Mouse (Mus musculus) mouse trophoblast stem cell (cell line): ENCODE data around the gene Gm7030.
"Not testable (repeated sequence)": the region's sequence is repeated elsewhere in the genome, so short reads cannot be mapped to it uniquely, and the experiment has no call there.

Source experiments
- in situ Hi-C, 2 experiments: fragments of 300-500 bp; cut with MseI, MboI; formaldehyde crosslinking; loops; 2 replicates in 1 of 2; 3 replicates in 1 of 2; pipeline ENCODE4 v1.15.1; 2025

Gm7030 gene

DNA sequence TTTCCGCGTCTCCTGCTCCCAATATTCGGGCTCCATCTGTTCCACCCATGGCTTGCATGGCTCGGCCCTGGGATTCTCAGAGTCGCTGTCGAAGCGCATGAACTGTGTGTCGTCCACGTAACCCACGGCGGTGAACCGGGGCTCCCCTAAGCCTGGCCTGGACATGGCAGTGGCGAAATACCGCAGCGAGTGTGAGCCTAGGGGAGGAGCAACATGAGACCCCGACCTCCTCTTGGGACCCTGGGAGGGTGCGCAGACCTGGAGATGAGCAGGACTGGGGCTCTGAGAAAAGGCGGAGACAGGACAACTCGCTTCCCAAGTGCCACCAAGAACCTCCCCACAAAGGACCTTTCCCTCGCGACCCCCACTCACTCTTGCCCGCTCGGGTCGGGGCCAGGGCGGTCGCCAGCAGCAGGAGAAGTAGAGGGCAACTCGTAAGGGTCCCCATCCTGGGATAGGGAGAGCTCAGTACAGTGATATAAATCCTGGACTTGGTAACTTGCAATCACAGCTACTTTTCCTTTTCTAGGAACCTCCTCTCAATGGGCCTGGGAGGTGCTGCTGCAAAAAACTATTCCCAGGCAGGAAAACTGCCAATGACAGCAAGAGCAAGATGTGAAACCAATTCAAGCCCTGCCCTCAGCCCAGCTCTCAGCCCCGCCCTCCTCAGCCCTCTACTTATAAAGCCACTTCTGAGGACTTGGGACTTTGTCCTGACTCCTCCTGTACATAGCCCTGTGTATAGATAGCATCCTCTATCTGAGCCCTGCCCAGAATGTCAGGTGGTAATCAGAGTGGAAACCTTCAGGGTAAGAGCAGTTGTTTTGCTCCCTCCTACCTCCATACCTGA, at the start of gene Gm7030:
Gene Gm7030, minus strand, starts transcription at position 458 of the 850 bp plus-strand sequence.
- in situ Hi-C loops = not testable (repeated sequence)

DNA sequence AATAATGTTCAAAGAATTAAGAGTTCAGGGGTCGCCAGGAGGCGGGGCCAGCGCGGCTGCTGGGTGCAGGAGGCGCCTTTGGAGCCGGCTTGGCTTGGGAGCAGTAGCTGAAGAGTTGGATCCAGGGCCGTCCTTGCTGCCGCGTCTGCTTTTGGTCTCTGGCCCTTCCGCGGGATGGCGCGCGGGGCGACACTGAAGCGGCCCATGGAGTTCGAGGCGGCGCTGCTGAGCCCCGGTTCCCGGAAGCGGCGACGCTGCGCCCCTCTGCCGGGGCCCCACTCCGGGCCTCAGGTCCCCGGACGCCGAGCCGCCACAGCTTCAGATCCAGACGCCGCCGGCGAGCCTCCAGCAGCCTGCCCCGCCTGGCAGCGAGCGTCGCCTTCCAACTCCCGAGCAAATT, 49.7 kb upstream of the Gm7030 start:
- in situ Hi-C loops = not testable (repeated sequence)

DNA sequence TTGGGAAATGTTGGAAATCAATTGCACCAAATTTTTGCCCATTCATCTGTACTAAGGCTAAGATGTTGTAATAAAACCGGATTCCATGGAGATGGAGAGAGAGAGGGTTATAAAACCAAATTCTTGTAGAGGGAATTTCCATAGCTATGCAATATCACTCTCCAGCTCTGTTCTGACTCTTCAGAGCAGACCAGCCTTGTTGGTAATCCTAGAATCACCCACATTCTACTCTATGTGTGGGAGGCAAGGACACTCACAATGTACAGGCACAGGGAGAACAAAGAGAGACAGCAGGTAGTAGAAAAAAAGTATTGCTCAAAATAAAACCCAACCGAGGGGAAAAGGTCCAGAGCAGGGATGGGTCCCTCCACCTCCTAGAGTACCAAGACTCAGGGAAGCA, 46.9 kb upstream of the Gm7030 start:
- in situ Hi-C loops = not testable (repeated sequence)

DNA sequence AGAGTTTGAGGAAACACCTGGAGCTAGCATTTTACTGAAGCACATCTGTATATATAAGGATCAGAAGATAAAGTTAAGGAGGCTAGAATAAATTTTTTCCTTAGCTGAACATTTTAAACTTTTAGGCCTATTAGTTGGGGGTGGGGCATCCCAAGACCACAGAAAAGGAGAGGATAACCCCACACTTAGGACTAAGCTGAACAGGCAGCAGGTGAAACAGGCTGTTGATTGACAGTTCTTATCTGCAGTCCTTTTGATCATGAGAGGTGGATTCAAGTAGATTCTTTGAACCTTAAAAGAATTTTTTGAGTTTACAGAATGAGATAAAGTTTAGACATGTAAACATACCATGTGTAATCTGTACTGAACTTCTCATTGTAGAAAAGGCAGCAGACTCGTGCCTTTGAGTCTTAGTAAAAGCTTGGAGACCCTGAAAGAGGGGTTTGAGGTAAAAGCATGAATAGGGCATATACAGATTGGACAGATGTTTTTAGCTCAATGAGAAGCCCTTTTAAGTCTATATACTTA, 41.1 kb upstream of the Gm7030 start:
- in situ Hi-C loops = no loop called here

DNA sequence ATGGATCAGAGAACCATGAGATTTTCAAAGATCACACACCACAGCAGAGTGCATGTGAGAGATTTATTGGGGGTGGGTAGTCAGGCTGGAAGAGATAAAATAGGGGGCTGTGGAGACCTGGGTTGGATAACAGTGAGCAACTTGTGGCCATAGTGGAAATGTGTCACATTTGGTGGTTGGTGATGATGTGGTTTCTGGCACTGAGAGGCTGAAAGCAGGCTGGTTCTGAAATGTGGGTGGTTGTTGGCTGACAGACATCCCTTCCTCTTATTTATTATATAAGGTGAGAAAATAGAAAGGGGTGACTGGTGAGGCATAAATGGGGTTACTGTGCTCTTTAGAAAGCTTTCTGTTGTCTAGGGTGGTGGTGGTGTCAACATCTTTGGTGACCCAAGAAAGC, 40.5 kb upstream of the Gm7030 start:
- in situ Hi-C loops = no loop called here

DNA sequence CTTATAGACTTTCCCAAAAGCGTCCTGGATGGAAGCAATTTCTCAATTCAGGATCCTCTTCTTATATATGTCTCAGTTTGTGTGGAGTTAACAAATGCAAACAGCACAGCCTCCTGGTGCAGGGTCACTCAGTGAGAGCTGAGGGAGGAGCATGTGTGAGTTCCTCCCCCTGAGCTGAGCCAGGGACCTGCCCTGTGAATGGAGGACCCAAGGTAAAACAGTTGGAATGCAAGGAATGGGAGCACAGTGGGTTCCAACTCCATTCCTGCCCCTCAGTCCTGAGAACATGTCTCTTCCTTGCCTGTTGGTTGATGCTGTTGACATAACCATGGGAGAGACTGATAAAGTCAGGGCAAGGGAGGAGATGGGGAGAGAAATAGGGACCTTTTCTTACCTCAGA, 39.9 kb upstream of the Gm7030 start:
- in situ Hi-C loops = not testable (repeated sequence)

DNA sequence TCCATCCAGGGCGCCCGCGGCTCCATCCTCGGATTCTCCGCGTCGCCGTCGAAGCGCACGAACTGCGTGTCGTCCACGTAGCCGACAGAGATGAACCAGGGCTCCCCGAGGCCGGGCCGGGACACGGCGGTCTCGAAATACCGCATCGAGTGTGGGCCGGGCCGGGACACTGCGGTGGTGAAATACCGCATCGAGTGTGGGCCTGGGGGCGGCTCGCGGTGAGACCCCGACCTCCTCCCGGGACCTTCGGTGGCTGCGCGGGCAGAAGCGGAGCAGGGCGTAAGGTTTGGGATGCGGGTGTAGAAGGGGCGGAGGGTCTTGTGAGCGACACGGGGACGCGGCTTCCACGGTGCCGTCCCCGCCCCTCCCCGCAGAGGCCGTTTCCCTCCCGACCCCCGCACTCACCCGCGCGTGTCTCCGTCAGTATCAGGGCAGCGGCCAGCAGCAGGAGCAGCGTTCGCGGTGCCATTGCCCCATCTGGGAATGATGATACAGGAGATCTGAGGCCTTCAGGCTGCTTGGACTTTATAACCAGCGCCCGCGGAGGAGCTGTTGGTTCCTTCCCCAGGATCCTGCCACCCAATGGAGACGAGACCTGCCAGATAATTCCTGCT, 38.9 kb upstream of the Gm7030 start, which contains the start of gene Gm8909:
Gene Gm8909, minus strand, starts transcription at position 499 of the 614 bp plus-strand sequence.
- in situ Hi-C loops = no loop called here

DNA sequence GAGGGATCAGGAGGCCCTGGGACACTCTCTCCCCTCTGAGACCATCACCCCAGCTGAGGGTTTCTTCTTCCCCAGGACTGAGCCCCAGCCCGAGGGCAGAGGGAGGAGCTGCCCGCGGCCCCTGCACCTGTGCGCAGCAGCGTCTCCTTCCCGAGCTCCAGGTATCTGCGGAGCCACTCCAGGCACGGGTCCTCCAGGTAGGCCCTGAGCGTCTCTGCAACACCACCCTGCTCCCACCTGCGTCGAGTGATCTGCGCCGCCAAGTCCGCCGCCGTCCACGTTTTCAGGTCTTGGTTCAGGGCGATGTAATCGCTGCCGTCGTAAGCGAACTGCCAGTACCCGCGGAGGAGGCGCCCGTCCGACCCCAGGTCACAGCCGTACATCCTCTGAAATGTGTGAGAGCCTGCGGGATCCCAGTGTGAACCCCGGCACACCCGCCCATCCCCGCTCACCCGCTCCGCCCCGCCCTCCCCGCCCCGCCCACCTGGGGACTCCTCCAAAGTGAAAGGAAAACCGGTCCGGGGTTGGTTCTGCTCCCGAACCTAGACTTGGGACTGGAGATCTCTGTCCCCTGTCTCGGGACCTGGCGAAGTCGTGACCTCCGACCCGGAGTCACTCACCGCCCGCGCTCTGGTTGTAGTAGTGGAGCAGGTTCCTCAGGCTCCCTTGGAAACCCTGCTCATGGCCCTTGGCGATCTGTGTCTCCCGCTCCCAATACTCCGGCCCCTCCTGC, 38.2 kb upstream of the Gm7030 start:
- in situ Hi-C loops = no loop called here

DNA sequence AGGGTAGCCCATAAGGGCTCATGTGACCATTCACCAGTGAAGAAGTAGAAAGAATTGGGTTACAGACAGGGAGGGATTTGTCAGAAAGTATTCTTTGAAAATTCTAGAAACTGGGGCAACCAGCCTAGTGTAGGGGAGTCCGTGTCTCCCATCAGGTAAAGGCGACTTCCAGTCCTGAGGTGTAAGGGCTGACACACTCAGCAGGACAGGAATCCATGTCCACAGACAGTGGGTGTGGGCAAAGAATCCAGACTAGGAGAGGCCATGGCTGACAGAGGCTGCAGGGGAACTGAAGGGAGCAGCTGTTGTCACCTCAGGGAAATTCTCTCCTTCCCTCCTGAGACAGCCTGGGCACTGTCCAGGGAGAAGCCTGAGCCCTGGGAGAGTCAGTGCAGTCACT, 37.7 kb upstream of the Gm7030 start:
- in situ Hi-C loops = not testable (repeated sequence)

DNA sequence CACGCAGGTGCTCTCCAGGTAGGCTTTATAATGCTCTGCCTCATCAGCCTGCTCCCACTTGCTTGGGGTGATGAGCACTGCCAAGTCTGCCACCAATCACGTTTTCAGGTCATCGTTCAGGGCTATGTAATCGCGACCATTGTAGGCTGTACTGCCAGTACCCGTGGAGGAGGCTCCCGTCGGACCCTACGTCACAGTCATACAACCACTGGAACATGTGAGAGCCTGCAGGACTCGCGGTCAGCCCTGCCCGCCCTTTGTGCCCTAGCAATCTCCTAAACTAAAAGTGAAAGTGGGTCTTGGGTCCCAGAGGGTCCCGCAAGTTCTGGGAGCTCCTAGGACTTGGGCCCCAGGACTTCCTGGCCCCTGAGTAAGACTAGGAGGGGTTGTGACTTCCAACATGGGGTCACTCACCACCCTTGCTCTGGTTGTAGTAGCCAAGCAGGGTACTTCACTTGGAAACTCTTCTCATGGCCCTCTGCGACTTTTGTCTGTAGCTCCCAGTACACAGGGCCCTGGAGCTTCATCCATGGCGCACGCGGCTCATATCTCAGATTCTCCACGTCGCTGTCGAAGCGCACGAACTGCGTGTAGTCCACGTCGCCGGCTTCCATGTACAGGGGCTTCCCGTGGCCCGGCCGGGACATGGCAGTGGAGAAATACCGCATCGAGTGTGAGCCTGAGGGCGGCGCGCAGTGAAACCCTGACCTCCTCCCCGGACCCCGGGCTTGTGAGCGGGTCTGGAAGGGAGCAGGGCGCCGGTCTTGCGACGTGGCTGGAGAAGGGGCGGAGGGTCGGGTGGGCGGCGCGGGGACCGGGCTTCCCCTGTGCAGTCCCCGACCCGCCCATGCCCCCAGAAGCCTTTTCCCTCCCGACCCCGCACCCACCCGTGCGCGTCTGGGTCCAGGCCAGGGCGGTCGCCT, 32.2 kb upstream of the Gm7030 start:
- in situ Hi-C loops = no loop called here

DNA sequence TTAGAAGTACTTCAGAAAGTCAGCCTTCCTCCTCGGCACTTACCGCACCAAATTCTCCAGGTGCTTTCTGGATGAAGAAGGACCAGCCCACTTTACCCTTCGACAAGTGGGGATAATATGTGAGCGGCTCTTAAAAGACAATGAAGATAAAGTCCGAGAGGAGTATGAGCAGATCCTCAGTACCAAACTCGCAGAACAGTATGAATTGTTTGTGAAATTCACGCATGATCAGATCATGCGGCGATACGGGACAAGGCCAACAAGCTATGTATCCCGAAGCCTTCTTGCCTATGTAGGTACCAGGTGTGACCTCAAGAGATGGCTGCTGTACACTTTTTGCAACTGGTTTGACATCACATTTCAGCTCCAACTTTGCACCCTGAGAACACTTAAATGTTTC, 29.0 kb upstream of the Gm7030 start:
- in situ Hi-C loops = not testable (repeated sequence)

DNA sequence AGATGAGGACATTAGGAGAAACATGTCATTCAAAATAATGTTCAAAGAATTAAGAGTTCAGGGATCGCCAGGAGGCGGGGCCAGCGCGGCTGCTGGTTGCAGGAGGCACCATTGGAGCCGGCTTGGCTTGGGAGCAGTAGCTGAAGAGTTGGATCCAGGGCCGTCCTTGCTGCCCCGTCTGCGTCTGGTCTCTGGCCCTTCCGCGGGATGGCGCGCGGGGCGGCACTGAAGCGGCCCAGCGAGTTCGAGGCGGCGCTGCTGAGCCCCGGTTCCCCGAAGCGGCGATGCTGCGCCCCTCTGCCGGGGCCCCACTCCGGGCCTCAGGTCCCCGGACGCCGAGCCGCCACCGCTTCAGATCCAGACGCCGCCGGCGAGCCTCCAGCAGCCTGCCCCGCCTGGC, 28.6 kb upstream of the Gm7030 start:
- in situ Hi-C loops = not testable (repeated sequence)

DNA sequence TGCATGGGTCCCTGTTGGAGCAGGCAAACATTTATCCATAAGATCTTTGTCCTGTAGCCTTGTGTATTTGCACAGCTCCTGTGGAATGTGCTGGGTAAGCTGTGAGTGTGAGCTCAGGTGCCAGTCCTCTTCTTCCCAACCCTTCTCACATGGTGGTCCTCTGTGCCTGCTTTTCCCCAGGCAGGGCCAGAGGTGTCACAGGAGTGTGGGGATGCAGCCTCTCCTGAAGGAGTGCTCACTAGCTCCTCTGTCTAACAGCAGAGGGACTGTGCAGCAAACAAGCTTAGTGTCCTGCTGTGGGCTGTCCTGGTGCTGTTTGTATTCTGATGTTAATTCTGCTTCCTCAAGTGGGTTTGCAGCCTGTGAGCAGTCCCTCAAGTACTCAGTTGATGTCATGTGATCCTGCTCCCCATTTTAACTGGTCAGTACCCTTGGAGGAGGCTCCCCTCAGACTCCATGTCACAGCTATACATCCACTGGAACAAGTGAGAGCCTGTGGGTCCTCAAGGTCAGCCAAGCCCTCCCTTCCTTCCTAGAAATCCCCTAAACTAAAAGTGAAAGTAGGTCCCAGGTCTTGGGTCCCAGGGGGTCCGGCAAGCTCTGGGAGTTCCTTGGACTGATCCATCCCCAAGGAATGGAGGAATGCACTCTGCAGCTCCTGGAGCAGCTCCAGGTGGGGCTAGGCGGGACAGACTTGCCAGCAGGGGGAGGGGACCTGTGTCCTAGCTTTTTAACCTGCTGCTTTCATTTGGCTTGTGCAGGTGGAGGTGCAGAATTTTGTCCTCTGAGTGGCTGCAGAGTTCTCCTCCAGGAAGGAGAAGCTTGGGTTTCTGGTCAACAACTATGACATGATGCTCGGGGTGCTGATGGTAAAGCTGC, 25.3 kb upstream of the Gm7030 start:
- in situ Hi-C loops = no loop called here

DNA sequence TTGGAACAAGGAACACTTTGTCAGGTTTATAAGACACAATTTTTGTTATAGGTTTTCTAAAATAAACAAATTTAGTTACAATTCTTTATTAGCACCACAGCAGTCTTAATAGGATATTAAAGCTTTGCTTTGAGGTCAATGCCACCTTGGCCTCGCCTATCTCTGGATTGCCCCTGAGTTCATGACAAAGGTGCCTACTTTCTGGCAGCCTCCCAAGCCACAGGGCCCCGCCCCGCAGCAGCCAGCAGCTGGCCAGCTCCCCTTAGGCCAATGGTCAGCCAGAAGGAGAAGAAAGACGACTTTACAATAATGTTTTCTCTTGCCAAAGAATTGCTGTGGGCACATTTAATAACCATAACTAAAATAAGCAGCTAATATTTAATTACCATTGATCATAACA, 22.0 kb upstream of the Gm7030 start:
- in situ Hi-C loops = not testable (repeated sequence)

DNA sequence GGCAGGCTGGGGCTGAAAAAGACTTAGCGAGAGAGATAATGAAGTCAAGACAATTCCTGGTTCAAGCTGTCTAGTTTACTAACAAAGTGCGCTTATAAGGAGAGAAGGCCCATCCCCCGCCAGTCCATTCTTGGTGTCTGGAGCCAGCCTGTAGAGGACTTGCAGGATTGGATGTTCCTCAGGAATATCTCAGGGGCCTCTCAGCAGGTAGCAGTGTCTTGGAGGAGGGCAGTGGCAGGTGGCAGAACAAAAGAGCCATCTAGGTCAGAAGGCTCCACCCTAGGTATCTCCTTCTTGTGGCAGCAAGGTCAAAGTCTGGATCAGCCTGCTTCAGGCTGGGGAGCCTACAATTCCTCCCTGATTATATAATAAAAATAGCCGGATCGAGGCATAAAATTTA, 19.2 kb upstream of the Gm7030 start:
- in situ Hi-C loops = not testable (repeated sequence)

DNA sequence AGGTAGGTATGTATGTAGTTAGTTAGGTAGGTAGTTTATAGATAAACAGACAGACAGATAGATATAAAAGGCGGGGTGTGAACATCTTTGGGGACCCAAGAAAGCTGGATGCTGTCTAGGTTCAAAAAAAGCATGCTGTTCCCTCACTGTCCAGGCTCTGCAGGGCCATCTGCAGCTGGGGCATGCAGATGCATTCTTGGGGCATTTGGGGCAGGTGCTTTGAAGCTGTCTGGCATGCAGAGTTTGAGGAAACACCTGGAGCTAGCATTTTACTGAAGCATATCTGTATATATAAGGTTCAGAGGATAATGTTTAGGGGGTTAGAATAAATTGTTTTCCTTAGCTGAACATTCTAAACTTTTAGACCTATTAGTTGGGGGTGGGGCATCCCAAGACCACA, 17.7 kb upstream of the Gm7030 start:
- in situ Hi-C loops = not testable (repeated sequence)

DNA sequence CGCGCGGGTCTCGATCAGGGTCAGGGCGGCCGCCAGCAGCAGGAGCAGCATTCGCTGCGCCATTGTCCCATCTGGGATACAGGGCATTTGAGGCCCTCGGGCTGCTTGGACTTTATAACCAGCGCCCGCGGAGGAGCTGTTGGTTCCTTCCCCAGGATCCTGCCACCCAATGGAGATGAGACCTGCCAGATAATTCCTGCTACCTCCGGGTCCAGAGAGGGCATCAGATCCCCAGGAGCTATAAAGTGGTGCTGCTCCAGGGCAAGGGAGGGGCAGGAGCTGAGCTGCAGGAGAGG, 16.6 kb upstream of the Gm7030 start:
- in situ Hi-C loops = not testable (repeated sequence)

DNA sequence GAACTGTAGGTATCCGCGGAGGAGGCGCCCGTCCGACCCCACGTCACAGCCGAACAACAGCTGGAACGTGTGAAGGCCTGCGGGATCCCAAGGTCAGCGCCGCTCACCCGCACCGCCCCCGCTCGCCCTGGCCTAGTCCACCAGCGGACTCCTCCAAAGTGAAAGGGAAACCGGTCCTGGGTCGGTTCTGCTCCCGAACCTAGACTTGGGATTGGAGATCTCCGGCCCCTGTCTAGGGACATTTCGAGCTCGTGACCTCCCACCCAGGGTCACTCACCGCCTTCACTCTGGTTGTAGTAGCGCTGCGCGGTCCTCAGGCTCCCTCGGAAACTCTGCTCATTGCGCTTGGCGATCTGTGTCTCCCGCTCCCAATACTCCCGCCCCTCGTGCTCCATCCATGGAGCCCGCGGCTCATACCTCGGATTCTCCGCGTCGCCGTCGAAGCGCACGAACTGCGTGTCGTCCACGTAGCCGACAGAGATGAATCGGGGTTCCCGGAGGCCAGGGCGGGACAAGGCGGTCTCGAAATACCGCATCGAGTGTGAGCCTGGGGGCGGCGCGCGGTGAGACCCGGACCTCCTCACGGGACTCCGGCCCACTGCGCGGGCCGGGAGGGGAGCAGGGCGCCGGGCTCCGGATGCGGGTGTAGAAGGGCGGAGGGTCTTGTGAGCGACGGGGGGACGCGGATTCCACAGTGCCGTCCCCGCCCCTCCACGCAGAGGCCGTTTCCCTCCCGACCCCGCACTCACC, 16.1 kb upstream of the Gm7030 start:
- in situ Hi-C loops = no loop called here

DNA sequence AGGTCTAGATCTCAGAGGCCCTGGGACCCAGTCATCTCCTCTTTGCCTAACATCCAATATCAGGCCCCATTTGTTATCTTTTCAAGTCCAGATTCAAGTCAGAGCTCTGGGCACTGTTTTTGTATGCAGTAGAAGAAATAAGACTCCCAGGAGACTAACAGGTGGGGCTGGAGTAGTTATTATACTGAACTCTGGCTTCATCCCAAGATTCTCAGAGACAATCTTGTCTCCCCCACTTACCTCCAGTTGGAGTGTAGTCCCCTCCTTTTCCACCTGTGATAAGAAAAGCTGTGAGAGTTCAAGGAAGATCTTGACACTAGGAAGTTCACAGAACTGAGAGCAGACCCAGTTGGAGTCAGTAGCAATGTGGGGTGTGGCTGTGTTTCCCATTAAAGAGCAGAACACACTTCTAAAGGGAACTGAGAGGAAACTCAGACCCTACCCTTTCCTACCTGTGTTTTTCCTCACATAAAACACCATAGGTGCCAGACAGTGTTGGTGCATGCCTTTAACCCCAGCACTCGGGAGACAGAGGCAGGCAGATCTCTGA, 7.1 kb upstream of the Gm7030 start:
- in situ Hi-C loops = loop anchor here (10.0 kb wide), 1 partner anchor 72 kb away; no protein-coding TSS in a partner anchor
